Mouse (Mus musculus) lung, embryonic 14.5 days (tissue): ENCODE results near the gene Slc24a3. TPM values are rescaled to one million over a fixed set of nuclear protein-coding genes. Genes with fewer than 3 reads are reported as not detected.

Experiments used
- ATAC-seq: fragments of 200-750 bp; cut with Nextera tagmentation; 2 replicates; pipeline ENCODE4 v1.8.0; 2017; ENCODE audit warnings: mild to moderate bottlenecking, moderate TSS enrichment, moderate library complexity; ENCODE audit not compliant: insufficient read depth
- DNase-seq: peaks from one replicate; pipeline ENCODE4 v3.0.0-alpha.2; 2015
- H3K27ac ChIP-seq: fragments of 300-500 bp; sonication (generic); 2 replicates; pipeline ENCODE4 v1.5.1; 2014; ENCODE audit warnings: low read depth, mild to moderate bottlenecking, moderate library complexity
- H3K27me3 ChIP-seq: fragments of 300-500 bp; sonication (generic); 2 replicates; pipeline ENCODE4 v1.6.1; 2014; ENCODE audit warnings: low read length, control low read depth; ENCODE audit not compliant: insufficient read depth
- H3K36me3 ChIP-seq: fragments of 300-500 bp; sonication (generic); 2 replicates; pipeline ENCODE4 v1.6.1; 2014; ENCODE audit warnings: control low read depth; ENCODE audit not compliant: insufficient read depth
- H3K4me1 ChIP-seq: fragments of 300-500 bp; sonication (generic); 2 replicates; pipeline ENCODE4 v1.6.1; 2014; ENCODE audit warnings: antibody characterized with exemption, control low read depth; ENCODE audit not compliant: insufficient read depth
- H3K4me2 ChIP-seq: fragments of 300-500 bp; sonication (generic); 2 replicates; pipeline ENCODE4 v1.6.1; 2014; ENCODE audit warnings: mild to moderate bottlenecking
- H3K4me3 ChIP-seq: fragments of 300-500 bp; sonication (generic); 2 replicates; pipeline ENCODE4 v1.5.1; 2014; ENCODE audit warnings: low read depth, low read length
- H3K9ac ChIP-seq: fragments of 300-500 bp; sonication (generic); 2 replicates; pipeline ENCODE4 v1.6.1; 2014
- H3K9me3 ChIP-seq: fragments of 300-500 bp; sonication (generic); 2 replicates; pipeline ENCODE4 v1.6.1; 2016; ENCODE audit warnings: low read depth, low read length, control low read depth
- CTCF ChIP-seq: IDR thresholded peaks from 2 replicates; pipeline ENCODE4 v1.5.1; 2016; ENCODE audit warnings: antibody characterized with exemption, low read depth
- WGBS: fragments of 180-500 bp; shearing (Covaris S2); extraction: QIAGEN DNeasy Blood & Tissue Kit; methylation state at CpG from one replicate; pipeline ENCODE4 v1.1.7; 2014; 5-methylcytosine and 5-hydroxymethylcytosine counted together
- polyA plus RNA-seq: library from polyadenylated mRNA; unstranded; fragments of >200 nt; fragmentation: Nextera tagmentation; extraction: Ambion mirVana; gene quantifications from 2 replicates; pipeline ENCODE4 v1.2.1, GENCODE M21; 2014

Gene Slc24a3
- polyA plus RNA-seq, 1 experiment from 2014 or later: 4.3 TPM

DNA sequence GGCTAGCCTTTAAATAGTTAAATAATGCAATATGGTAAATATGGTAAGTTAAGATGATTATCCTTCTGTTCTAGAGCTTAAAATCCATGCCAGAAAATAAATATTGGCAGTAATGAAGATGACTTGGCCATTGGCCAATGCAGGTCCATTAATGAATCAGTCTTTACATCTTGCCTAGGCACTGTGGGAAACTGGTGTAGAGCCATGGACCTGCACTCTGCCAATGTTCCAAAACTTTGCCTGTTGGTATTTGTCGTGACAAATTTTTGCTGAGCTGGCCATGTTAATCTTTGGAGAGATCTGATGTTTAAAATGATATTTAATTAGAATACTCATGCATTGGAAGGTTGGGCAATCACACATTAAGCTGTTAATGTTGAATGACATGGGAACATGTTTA is 129.4 kb downstream of the Slc24a3 start:
- H3K4me2 ChIP-seq: no peak overlapping the region
- DNase-seq (no peak), ATAC-seq (no peak)
- H3K9me3 ChIP-seq: no peaks in the 10 kb centered on the region
- TF ChIP-seq CTCF: no peak
- no peaks in the 10 kb centered on the region for H3K4me1 ChIP-seq
- H3K9ac ChIP-seq: no peak overlapping the region
- no peaks in the 10 kb centered on the region for H3K27me3 ChIP-seq
- no peak overlapping the region for H3K4me3 ChIP-seq
- 71% methylated on average over 1 of the region's 1 CpGs for WGBS
- no peak overlapping the region for H3K27ac ChIP-seq
- H3K36me3 ChIP-seq: no peaks in the 10 kb centered on the region

DNA sequence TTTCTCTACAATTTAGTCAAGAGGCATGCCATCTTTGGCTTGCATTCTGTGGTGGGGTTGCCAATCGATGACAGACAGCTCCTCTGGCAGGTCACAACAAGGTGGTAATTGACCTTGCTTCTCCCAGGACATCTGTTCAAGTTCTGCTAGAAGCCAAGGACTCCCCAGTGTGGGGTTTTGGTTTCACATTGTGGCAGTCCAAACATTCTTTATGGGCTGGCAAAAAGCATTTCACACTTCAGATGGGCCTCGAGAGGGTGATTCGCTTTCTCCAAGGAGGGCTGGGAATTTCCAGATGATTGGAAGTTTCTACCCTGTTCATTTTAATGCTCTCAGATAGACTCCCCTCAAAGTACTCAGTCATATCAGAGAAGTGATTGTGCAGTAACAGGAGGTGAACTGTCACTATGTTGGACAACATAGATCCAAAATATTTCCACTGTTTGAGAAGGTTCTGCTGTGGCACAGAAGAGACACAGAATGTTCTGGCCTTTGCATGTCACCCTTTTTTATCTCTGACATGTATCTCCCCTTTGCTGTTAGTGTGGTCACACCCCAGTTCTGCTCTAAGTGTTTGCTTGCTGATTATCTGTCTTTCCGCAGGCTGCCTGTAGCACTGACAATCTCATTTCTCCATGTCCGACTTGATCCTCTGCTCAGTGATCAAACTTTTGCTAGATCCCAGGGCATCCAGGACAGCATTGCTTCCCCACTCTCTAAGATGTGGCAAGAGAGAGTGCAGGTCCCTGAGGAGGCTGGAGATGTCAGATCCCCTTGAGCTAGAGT is 132.6 kb downstream of the Slc24a3 start:
- TF ChIP-seq CTCF: no peak
- no peaks in the 10 kb centered on the region for H3K4me1 ChIP-seq
- no peaks in the 10 kb centered on the region for H3K9me3 ChIP-seq
- no peaks in the 10 kb centered on the region for H3K27me3 ChIP-seq
- no peak for DNase-seq
- H3K36me3 ChIP-seq: no peaks in the 10 kb centered on the region
- no peak overlapping the region for H3K4me2 ChIP-seq
- WGBS: 66% methylated on average over 5 of the region's 5 CpGs
- no peak overlapping the region for H3K4me3 ChIP-seq
- no peak overlapping the region for H3K27ac ChIP-seq
- no peak overlapping the region for H3K9ac ChIP-seq
- ATAC-seq: no peak

- ATAC-seq: peak; percentile 60; the same call in 1 of the 2 replicates
Observed at GRCm38 (mm10) chr2:145307231-145307883, 139.8 kb downstream of the Slc24a3 start.

GRCm38 (mm10) chr2:145318916-145319315 is 151.4 kb downstream of the Slc24a3 start:
- 16% methylated on average over 2 of the region's 2 CpGs for WGBS
- no peaks in the 10 kb centered on the region for H3K4me1 ChIP-seq
- H3K4me3 ChIP-seq: no peak overlapping the region
- no peak overlapping the region for H3K9ac ChIP-seq
- no peaks in the 10 kb centered on the region for H3K36me3 ChIP-seq
- no peak overlapping the region for H3K4me2 ChIP-seq
- H3K27me3 ChIP-seq: no peaks in the 10 kb centered on the region
- no peak overlapping the region for H3K27ac ChIP-seq
- DNase-seq (peak; percentile 17), ATAC-seq (peak; percentile 66; the same call in 1 of the 2 replicates)
- H3K9me3 ChIP-seq: no peaks in the 10 kb centered on the region
- no peak for TF ChIP-seq CTCF

More at GRCm38 (mm10) chr2:145307231-145307883, 139.8 kb downstream of the Slc24a3 start:
- TF ChIP-seq CTCF: no peak
- Histone ChIP-seq H3K4me1 (no peaks in the 10 kb centered on the region), H3K9me3 (no peaks in the 10 kb centered on the region), H3K9ac (no peak overlapping the region), H3K4me2 (no peak overlapping the region), H3K27ac (no peak overlapping the region), H3K27me3 (no peaks in the 10 kb centered on the region), H3K4me3 (no peak overlapping the region), H3K36me3 (no peaks in the 10 kb centered on the region)
- 40% methylated on average over 2 of the region's 2 CpGs for WGBS
- DNase-seq: peak; percentile 35

DNA sequence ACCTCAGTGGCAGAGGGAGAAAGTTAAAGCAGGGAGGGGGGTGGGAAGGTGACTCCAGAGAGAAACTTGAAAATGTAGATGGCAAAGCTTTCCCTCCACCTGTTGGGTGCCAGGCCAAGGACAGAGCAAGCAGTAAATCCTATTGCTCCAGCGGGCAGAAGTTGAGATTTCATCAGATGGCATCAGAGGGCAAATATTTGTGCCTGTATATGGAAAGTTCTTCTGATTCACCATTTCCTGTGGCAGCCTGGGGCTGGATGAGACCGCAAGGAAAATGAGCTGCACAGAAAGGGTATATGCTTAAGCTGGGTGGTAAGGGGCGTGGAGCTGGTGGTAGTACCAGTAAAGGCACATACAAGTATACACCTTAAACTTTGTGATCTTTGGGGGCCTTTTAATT is 153.7 kb downstream of the Slc24a3 start:
- no peak for TF ChIP-seq CTCF
- Histone ChIP-seq H3K4me2 (no peak overlapping the region), H3K36me3 (no peaks in the 10 kb centered on the region), H3K9ac (no peak overlapping the region), H3K27me3 (no peaks in the 10 kb centered on the region), H3K27ac (no peak overlapping the region), H3K4me3 (no peak overlapping the region), H3K4me1 (no peaks in the 10 kb centered on the region), H3K9me3 (no peaks in the 10 kb centered on the region)
- DNase-seq (no peak), ATAC-seq (no peak)
- 88% methylated on average over 3 of the region's 3 CpGs for WGBS

DNA sequence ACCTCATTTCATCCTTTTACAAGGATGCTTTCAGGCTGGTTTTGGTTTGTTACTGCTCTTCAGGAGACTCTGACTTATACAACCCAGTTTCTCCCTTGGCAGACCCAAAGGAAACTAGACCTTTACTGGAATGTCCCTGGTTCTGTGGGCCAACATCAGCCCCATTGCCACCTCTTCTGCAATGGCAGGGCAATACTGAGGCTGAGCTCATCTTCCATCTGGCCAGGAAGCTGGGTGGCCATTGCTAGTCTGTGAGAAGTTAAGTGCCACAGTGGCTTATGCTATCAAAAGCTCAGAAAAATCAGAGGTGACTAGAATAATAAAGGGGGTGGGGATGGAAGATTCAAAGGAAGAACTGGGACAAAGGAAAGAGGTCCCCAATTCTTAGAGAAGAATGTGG is 154.2 kb downstream of the Slc24a3 start:
- no peak overlapping the region for H3K27ac ChIP-seq
- H3K9me3 ChIP-seq: no peaks in the 10 kb centered on the region
- H3K4me2 ChIP-seq: no peak overlapping the region
- no peaks in the 10 kb centered on the region for H3K27me3 ChIP-seq
- H3K4me3 ChIP-seq: no peak overlapping the region
- ATAC-seq (no peak), DNase-seq (no peak)
- no peak overlapping the region for H3K9ac ChIP-seq
- no peak for TF ChIP-seq CTCF
- no peaks in the 10 kb centered on the region for H3K4me1 ChIP-seq
- no peaks in the 10 kb centered on the region for H3K36me3 ChIP-seq

GRCm38 (mm10) chr2:145324477-145324876 is 156.9 kb downstream of the Slc24a3 start:
- H3K4me1 ChIP-seq: no peaks in the 10 kb centered on the region
- WGBS: 36% methylated on average over 3 of the region's 3 CpGs
- no peak for DNase-seq
- H3K4me3 ChIP-seq: no peak overlapping the region
- no peaks in the 10 kb centered on the region for H3K27me3 ChIP-seq
- H3K9me3 ChIP-seq: no peaks in the 10 kb centered on the region
- no peaks in the 10 kb centered on the region for H3K36me3 ChIP-seq
- no peak for TF ChIP-seq CTCF
- no peak overlapping the region for H3K4me2 ChIP-seq
- H3K27ac ChIP-seq: no peak overlapping the region
- no peak overlapping the region for H3K9ac ChIP-seq
- no peak for ATAC-seq
